Mouse (Mus musculus): Measurements from ENCODE around the gene Slc8a2.

- TF ChIP-seq CTCF (IDR thresholded peaks at IDR 0.05; ENCODE audit: low read depth), result no peak
- TF ChIP-seq EP300 (IDR thresholded peaks at IDR 0.05; ENCODE audit: low read depth), result no peak
Observed at GRCm38 (mm10) chr7:16103760-16104159, 25.9 kb upstream of the Slc8a2 start.

Measured in liver, embryonic 14.5 days (tissue).